Mouse (Mus musculus) thymus, postnatal 4 days (tissue): ENCODE measurements around the gene Gjb6.

Experiments
- DNase-seq: peaks from one replicate; pipeline ENCODE4 v3.0.0; 2021

Gjb6 gene

GRCm38 (mm10) chr14:57082863-57083262, 50.5 kb downstream of the Gjb6 start:
- no peak for DNase-seq

DNA sequence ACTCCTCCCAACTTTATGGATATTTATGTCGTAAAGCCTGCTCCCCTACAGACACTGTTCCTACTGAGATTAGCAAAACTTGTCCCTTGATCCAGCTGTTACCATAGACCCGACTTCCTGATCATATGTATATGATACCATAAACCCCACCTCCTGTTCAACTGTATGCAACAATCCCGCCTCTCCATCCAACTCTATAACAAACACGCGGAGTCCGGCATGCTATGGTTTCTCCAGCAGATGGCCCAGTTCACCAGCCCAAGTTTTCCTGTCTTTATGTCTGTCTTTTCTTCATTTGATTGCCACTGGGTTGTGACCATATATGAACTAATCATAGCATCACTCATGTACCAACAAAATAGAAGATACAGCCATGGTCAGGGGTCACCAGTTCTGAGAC, 57.9 kb downstream of the Gjb6 start:
- DNase-seq: no peak
